Mouse (Mus musculus): ENCODE results near the gene Ppil4.

DNA sequence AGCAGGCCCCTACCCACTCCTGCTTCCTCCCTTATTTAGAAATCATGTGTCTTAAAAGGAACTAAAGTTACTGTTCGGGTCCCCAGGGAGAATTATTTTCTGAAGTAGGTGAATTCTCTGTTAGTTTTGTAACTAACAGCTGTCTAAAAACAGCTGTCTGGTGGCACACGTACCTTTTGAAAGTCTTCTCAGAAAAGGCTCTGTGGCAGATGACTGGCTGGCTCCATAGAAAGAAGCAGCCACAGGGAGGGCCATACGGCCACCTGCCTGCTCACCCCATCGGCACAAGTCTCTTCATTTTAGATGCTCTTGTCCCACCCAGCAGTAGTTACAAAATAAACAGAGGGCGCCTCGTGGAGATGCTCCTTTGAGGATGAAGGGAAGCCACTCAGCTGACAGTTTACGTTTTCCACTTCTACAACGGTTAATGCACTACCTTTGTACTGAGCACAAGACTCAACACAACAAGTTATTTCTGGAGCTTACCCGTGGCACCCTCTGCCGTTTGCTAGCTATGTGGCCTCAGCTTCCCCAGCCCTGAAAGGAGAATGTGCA lies 42.1 kb downstream of the Ppil4 start:
- TF ChIP-seq TAL1 (IDR thresholded peaks at IDR 0.05; ENCODE audit: low read length) (no peak), GATA1 (IDR thresholded peaks at IDR 0.05; ENCODE audit: low read length) (no peak)
